Mouse (Mus musculus) kidney, embryonic 15.5 days (tissue): ENCODE data around the gene Tmem229a. TPM values are rescaled to one million over a fixed set of nuclear protein-coding genes. Genes with fewer than 3 reads are reported as not detected.

Experiments used
- ATAC-seq: fragments of 200-750 bp; cut with Nextera tagmentation; replicated peaks from 2 replicates; pipeline ENCODE4 v1.8.0; 2017; ENCODE audit warnings: moderate TSS enrichment; ENCODE audit not compliant: low FRiP score
- H3K27ac ChIP-seq: fragments of 300-500 bp; sonication (generic); 2 replicates; pipeline ENCODE4 v1.5.1; 2015; ENCODE audit warnings: mild to moderate bottlenecking, inconsistent platforms
- H3K27me3 ChIP-seq: fragments of 300-500 bp; sonication (generic); 2 replicates; pipeline ENCODE4 v1.6.1; 2015; ENCODE audit warnings: inconsistent platforms
- H3K36me3 ChIP-seq: fragments of 300-500 bp; sonication (generic); 2 replicates; pipeline ENCODE4 v1.6.1; 2015; ENCODE audit warnings: inconsistent platforms
- H3K4me1 ChIP-seq: fragments of 300-500 bp; sonication (generic); 2 replicates; pipeline ENCODE4 v1.6.1; 2015; ENCODE audit warnings: inconsistent platforms
- H3K4me2 ChIP-seq: fragments of 300-500 bp; sonication (generic); 2 replicates; pipeline ENCODE4 v1.6.1; 2015; ENCODE audit warnings: moderate library complexity, mild to moderate bottlenecking, inconsistent platforms
- H3K4me3 ChIP-seq: fragments of 300-500 bp; sonication (generic); replicated peaks from 2 replicates; pipeline ENCODE4 v1.5.1; 2015; ENCODE audit warnings: mild to moderate bottlenecking, inconsistent platforms
- H3K9ac ChIP-seq: fragments of 300-500 bp; sonication (generic); 2 replicates; pipeline ENCODE4 v1.6.1; 2015; ENCODE audit warnings: mild to moderate bottlenecking, inconsistent platforms
- H3K9me3 ChIP-seq: fragments of 300-500 bp; sonication (generic); replicated peaks from 2 replicates; pipeline ENCODE4 v1.6.1; 2016; ENCODE audit warnings: inconsistent platforms
- WGBS: fragments of 180-500 bp; shearing (Covaris S2); methylation state at CpG from one replicate; pipeline ENCODE4 v1.1.7; 2015; ENCODE audit warnings: mixed read lengths; 5-methylcytosine and 5-hydroxymethylcytosine counted together
- polyA plus RNA-seq: library from polyadenylated mRNA; unstranded; fragments of >200 nt; fragmentation: Nextera tagmentation; extraction: Ambion mirVana; gene quantifications from 2 replicates; pipeline ENCODE4 v1.2.1, GENCODE M21; 2015

Gene Tmem229a
- polyA plus RNA-seq, 1 experiment from 2014 or later = 9.4 TPM

- Histone ChIP-seq H3K27ac (0 out of 2 replicates have a peak overlapping the region, but pooled peaks have one; percentile 18), H3K4me1 (peaks cover 21% of the 10 kb centered on the region), H3K9ac (no peak overlapping the region), H3K4me3 (peak overlapping the region; percentile 19), H3K9me3 (no peaks in the 10 kb centered on the region), H3K4me2 (peak overlapping the region; percentile 98; the same call in 1 of the 2 replicates), H3K27me3 (peaks cover 16% of the 10 kb centered on the region), H3K36me3 (no peaks in the 10 kb centered on the region)
- 60% methylated on average over 5 of the region's 5 CpGs for WGBS
- ATAC-seq = 0 out of 2 replicates have a peak, but pooled peaks have one; percentile 5
Observed at GRCm38 (mm10) chr6:24952341-24952740, 3.8 kb downstream of the Tmem229a start.

- H3K4me3 ChIP-seq = no peak overlapping the region
- no peak overlapping the region for H3K9ac ChIP-seq
- 91% methylated on average over 2 of the region's 2 CpGs for WGBS
- no peak overlapping the region for H3K27ac ChIP-seq
- no peak overlapping the region for H3K4me2 ChIP-seq
- no peaks in the 10 kb centered on the region for H3K9me3 ChIP-seq
- H3K36me3 ChIP-seq = no peaks in the 10 kb centered on the region
- no peak for ATAC-seq
- peaks cover 12% of the 10 kb centered on the region for H3K4me1 ChIP-seq
- peaks cover 16% of the 10 kb centered on the region for H3K27me3 ChIP-seq
Observed at GRCm38 (mm10) chr6:24950669-24951068, 5.4 kb downstream of the Tmem229a start.

GRCm38 (mm10) chr6:24925076-24925785, 30.9 kb downstream of the Tmem229a start:
- ATAC-seq = no peak
- Histone ChIP-seq H3K9ac (no peak overlapping the region), H3K4me1 (no peaks in the 10 kb centered on the region), H3K27ac (no peak overlapping the region), H3K9me3 (no peaks in the 10 kb centered on the region; the same call in 1 of the 2 replicates), H3K4me3 (no peak overlapping the region), H3K27me3 (no peaks in the 10 kb centered on the region), H3K36me3 (no peaks in the 10 kb centered on the region), H3K4me2 (no peak overlapping the region)
- 88% methylated on average over 11 of the region's 11 CpGs for WGBS

- no peak overlapping the region for H3K27ac ChIP-seq
- WGBS = 91% methylated on average over 2 of the region's 2 CpGs
- ATAC-seq = no peak
- H3K9me3 ChIP-seq = no peaks in the 10 kb centered on the region
- no peak overlapping the region for H3K4me3 ChIP-seq
- H3K36me3 ChIP-seq = no peaks in the 10 kb centered on the region
- H3K4me2 ChIP-seq = no peak overlapping the region
- H3K4me1 ChIP-seq = no peaks in the 10 kb centered on the region
- H3K9ac ChIP-seq = no peak overlapping the region
- H3K27me3 ChIP-seq = no peaks in the 10 kb centered on the region
Observed at GRCm38 (mm10) chr6:24913591-24913990, 42.5 kb downstream of the Tmem229a start.

- Histone ChIP-seq H3K9ac (no peak overlapping the region), H3K4me3 (no peak overlapping the region)
- 0 out of 2 replicates have a peak, but pooled peaks have one; percentile 43 for ATAC-seq
Observed at GRCm38 (mm10) chr6:24910728-24911105, 45.4 kb downstream of the Tmem229a start.

GRCm38 (mm10) chr6:24910016-24910727, 45.9 kb downstream of the Tmem229a start:
- H3K4me3 ChIP-seq = no peak overlapping the region
- no peaks in the 10 kb centered on the region for H3K4me1 ChIP-seq
- H3K4me2 ChIP-seq = no peak overlapping the region
- H3K27me3 ChIP-seq = no peaks in the 10 kb centered on the region
- WGBS = 62% methylated on average over 2 of the region's 2 CpGs
- H3K9me3 ChIP-seq = no peaks in the 10 kb centered on the region
- no peaks in the 10 kb centered on the region for H3K36me3 ChIP-seq
- ATAC-seq = no peak
- H3K9ac ChIP-seq = no peak overlapping the region
- no peak overlapping the region for H3K27ac ChIP-seq

More at GRCm38 (mm10) chr6:24910728-24911105, 45.4 kb downstream of the Tmem229a start:
- no peaks in the 10 kb centered on the region for H3K4me1 ChIP-seq
- no peak overlapping the region for H3K4me2 ChIP-seq
- no peaks in the 10 kb centered on the region for H3K27me3 ChIP-seq
- no peak overlapping the region for H3K27ac ChIP-seq
- H3K36me3 ChIP-seq = no peaks in the 10 kb centered on the region
- H3K9me3 ChIP-seq = no peaks in the 10 kb centered on the region

- no peaks in the 10 kb centered on the region for H3K9me3 ChIP-seq
- H3K27me3 ChIP-seq = no peaks in the 10 kb centered on the region
- ATAC-seq = no peak
- no peaks in the 10 kb centered on the region for H3K36me3 ChIP-seq
- no peak overlapping the region for H3K4me3 ChIP-seq
- no peak overlapping the region for H3K4me2 ChIP-seq
- H3K9ac ChIP-seq = no peak overlapping the region
- H3K27ac ChIP-seq = no peak overlapping the region
- no peaks in the 10 kb centered on the region for H3K4me1 ChIP-seq
- WGBS = 83% methylated on average over 2 of the region's 2 CpGs
Observed at GRCm38 (mm10) chr6:24907824-24908223, 48.3 kb downstream of the Tmem229a start.

- Histone ChIP-seq H3K27me3 (no peaks in the 10 kb centered on the region), H3K9ac (no peak overlapping the region), H3K4me2 (no peak overlapping the region), H3K4me3 (no peak overlapping the region), H3K27ac (no peak overlapping the region), H3K36me3 (no peaks in the 10 kb centered on the region), H3K4me1 (no peaks in the 10 kb centered on the region), H3K9me3 (no peaks in the 10 kb centered on the region)
- ATAC-seq = no peak
- 79% methylated on average over 3 of the region's 3 CpGs for WGBS
Observed at GRCm38 (mm10) chr6:24905101-24905500, 51.0 kb downstream of the Tmem229a start.

Other genes with a start within 250 kb of the Tmem229a start
- not detected in 2 replicates for gene Hyal6, start 223.1 kb downstream of the Tmem229a start, polyA plus RNA-seq
- gene Hyal4, start 208.0 kb downstream of the Tmem229a start, polyA plus RNA-seq = not detected in 2 replicates
- gene Spam1, start 165.1 kb downstream of the Tmem229a start, polyA plus RNA-seq = not detected in 2 replicates
- not detected in 2 replicates for gene Hyal5, start 98.3 kb downstream of the Tmem229a start, polyA plus RNA-seq